Mouse (Mus musculus) central nervous system, embryonic 18 days (tissue): ENCODE measurements around the gene Entpd1. TPM values are rescaled to one million over a fixed set of nuclear protein-coding genes. Genes with fewer than 3 reads are reported as not detected.

Experiments
- polyA plus RNA-seq: library from polyadenylated mRNA; depleted of rRNA; stranded (reverse); fragments of >200 nt; gene quantifications from 2 replicates; pipeline ENCODE4 v1.2.3, GENCODE M21; 2012; rRNA removed

Gene Entpd1
- polyA plus RNA-seq = 7.0 and 9.9 TPM in 2 replicates

DNA sequence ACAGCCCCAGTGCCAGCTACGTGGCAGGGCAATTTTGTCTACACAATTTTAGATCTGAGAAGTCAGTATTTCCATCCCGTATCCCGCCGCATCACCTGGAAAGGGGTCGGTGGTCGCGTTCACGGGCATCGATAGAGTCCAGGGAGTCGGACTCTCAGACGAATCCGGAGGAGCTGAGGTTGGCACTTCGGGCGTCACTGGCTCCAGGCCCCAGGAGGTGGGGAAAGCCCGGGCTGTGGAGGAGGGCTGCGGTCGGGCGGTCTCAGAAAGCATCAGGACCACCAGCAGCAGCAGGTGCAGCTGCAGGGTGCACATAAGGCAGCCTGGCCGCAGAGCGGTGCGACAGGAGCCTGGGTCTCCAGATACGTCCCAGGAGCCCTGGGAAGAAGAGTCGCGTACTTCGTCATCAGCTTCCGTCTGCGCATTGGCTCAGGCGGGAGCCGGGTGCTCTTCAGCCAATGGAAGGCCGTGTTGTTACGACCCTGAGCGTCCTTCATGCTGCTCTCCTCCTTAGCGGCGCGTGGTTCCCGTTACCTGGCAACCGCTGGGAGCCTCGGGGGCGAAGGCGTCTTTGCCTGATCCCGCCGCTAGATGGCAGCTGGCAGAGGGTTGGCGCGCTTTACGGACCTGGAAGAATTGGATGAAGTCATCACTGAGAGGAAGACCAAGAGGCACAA, at the start of gene Entpd1, which contains the start of gene Tctn3:
Gene Entpd1, plus strand, starts transcription at position 537 of the 677 bp plus-strand sequence.
Gene Tctn3, minus strand, starts transcription at position 404 of the 677 bp plus-strand sequence.

GRCm38 (mm10) chr19:40588293-40588654, 23.9 kb upstream of the Entpd1 start, which contains the start of gene Aldh18a1:
Aldh18a1 (minus strand) TSS chr19:40588463.

GRCm38 (mm10) chr19:40748559-40748958, 136.4 kb downstream of the Entpd1 start, which contains the start of gene Cc2d2b:
Cc2d2b (plus strand) TSS chr19:40748753.

Other genes with a start within 250 kb of the Entpd1 start
- gene Sorbs1, start 98.6 kb upstream of the Entpd1 start, polyA plus RNA-seq = 67.4 and 71.1 TPM in 2 replicates
- gene Aldh18a1, start 23.9 kb upstream of the Entpd1 start, polyA plus RNA-seq = 54.7 and 57.8 TPM in 2 replicates
- gene Tctn3, start 133 bp upstream of the Entpd1 start, polyA plus RNA-seq = 21.4 and 22.1 TPM in 2 replicates
- 0.17 and 0.32 TPM in 2 replicates for gene Cc2d2b, start 136.4 kb downstream of the Entpd1 start, polyA plus RNA-seq
- gene Ccnj, start 218.9 kb downstream of the Entpd1 start, polyA plus RNA-seq = 16.2 and 17.4 TPM in 2 replicates